Mouse (Mus musculus) CH12.LX (cell line): Measurements from ENCODE around the gene Pkd1l2.

Experiments
- CHD1 ChIP-seq: IDR thresholded peaks from 2 replicates; pipeline ENCODE4 v1.6.1; 2012; ENCODE audit warnings: low read depth, low read length, improper control_type of control experiment, inconsistent platforms
- CTCF ChIP-seq, 2 experiments: IDR thresholded peaks in 1 of 2; conservative IDR thresholded peaks in 1 of 2; 2 replicates each; pipeline ENCODE4 v1.5.1; 2011 to 2012; ENCODE audit warnings: low read depth in 2 of 2, low read length in 2 of 2, improper control_type of control experiment in 1 of 2, inconsistent platforms in 1 of 2, mild to moderate bottlenecking in 1 of 2, moderate library complexity in 1 of 2
- ETS1 ChIP-seq: conservative IDR thresholded peaks from 2 replicates; pipeline ENCODE4 v1.6.1; 2012; ENCODE audit warnings: low read depth, mild to moderate bottlenecking, inconsistent platforms, low read length, improper control_type of control experiment, moderate library complexity
- GABPA ChIP-seq: IDR thresholded peaks from 2 replicates; pipeline ENCODE4 v1.6.1; 2012; ENCODE audit warnings: low read depth, low read length, improper control_type of control experiment, inconsistent platforms; ENCODE audit not compliant: insufficient replicate concordance
- KAT2A ChIP-seq: IDR thresholded peaks from 2 replicates; pipeline ENCODE4 v1.6.1; 2012; ENCODE audit warnings: low read length, improper control_type of control experiment, inconsistent platforms; ENCODE audit not compliant: insufficient replicate concordance
- MAX ChIP-seq: IDR thresholded peaks from 2 replicates; pipeline ENCODE4 v1.6.1; 2011; ENCODE audit warnings: low read length, improper control_type of control experiment
- POLR2A ChIP-seq: IDR thresholded peaks from 2 replicates; pipeline ENCODE4 v1.6.1; 2011; ENCODE audit warnings: low read depth, mild to moderate bottlenecking, improper control_type of control experiment, low read length
- RAD21 ChIP-seq: IDR thresholded peaks from 2 replicates; pipeline ENCODE4 v1.6.1; 2011; ENCODE audit warnings: low read depth, mild to moderate bottlenecking, low read length, improper control_type of control experiment, moderate library complexity
- SMC3 ChIP-seq: IDR thresholded peaks from 2 replicates; pipeline ENCODE4 v1.6.1; 2011; ENCODE audit warnings: low read depth, low read length, improper control_type of control experiment
- UBTF ChIP-seq: IDR thresholded peaks from 2 replicates; pipeline ENCODE4 v1.6.1; 2012; ENCODE audit warnings: low read depth, mild to moderate bottlenecking, inconsistent platforms, low read length, improper control_type of control experiment, moderate library complexity
- ZC3H11A ChIP-seq: IDR thresholded peaks from 2 replicates; pipeline ENCODE4 v1.6.1; 2012; ENCODE audit warnings: low read depth, mild to moderate bottlenecking, inconsistent platforms, low read length, improper control_type of control experiment

DNA sequence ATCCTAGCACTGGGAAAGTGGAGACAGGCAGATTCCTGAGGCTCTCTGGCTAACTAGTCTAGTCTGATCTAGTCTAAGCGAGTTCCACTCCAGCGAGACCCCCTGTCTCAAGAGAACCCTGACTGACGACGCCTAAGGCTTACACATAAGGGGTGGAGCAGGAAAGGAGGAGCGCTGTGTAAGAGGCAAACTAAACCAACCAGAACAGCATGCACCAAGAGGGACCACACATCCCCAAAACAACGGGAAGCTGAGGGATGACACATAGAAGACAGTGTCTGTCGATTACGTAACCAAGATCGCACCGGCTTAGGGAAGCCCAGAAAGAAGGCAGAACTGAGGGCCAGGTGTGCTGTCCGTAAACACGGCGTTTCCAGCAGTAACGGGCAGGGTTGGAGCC is 2.6 kb downstream of the Pkd1l2 start:
- no peak for TF ChIP-seq SMC3
- TF ChIP-seq CTCF (conservative IDR thresholded peaks at IDR 0.05 in 1 of 2, IDR thresholded peaks at IDR 0.05 in 1 of 2; ENCODE audit: low read depth in 2 of 2, low read length in 2 of 2) = no peak
- TF ChIP-seq ETS1 = no peak
- no peak for TF ChIP-seq RAD21
- no peak for TF ChIP-seq CHD1
- TF ChIP-seq GABPA = no peak
- no peak for TF ChIP-seq POLR2A
- TF ChIP-seq ZC3H11A = no peak
- TF ChIP-seq UBTF = no peak
- TF ChIP-seq MAX = no peak
- no peak for TF ChIP-seq KAT2A
